Comparison of ENCODE assay signal across 11 mouse cellular contexts in genomic region chr9:50301722-50302121, GRCm38 (mm10). TPM values are rescaled to one million over a fixed set of nuclear protein-coding genes. Genes with fewer than 3 reads are reported as not detected.
A peak's percentile ranks its signal among the peaks of the same experiment; 100 is the strongest.
DNase-seq lines count a peak whose midpoint lies in the region; ATAC-seq lines count a peak whose summit lies in the region.
"Had no signal": no experiment of that assay in that cellular context is flagged by ENCODE, and none has a peak within 500 bp of the region (broad histone marks: within the 10 kb centered on the region; RNA-seq: fewer than 3 reads in every experiment).

No protein-coding gene starts in this region.

- DNase-seq in cerebellum, adult 9-11 months: peak; percentile 9
- DNase-seq in cerebellum, adult 8-10 months: no peak
- DNase-seq in midbrain, embryonic 11.5 days (ENCODE audit: low spot score, missing footprints): no peak
- DNase-seq in left cerebral cortex, adult 18-20 months (ENCODE audit: low spot score in 2 of 2): peak; percentile 34 to 64
- peak; percentile 86 for DNase-seq in telencephalon, adult 2 months (ENCODE audit: low read depth, low spot score)
- no peak for DNase-seq in kidney, postnatal 36 days

- no peaks in the 10 kb centered on the region for H3K36me3 ChIP-seq in midbrain, embryonic 16.5 days (ENCODE audit: control insufficient read depth, insufficient read depth, low read length)
- no peaks in the 10 kb centered on the region for H3K36me3 ChIP-seq in midbrain, embryonic 11.5 days (ENCODE audit: control insufficient read depth, insufficient read depth, low read length)
- H3K36me3 ChIP-seq: embryonic facial prominence, embryonic 13.5 days; heart, embryonic 15.5 days; limb, embryonic 15.5 days had no signal

- peak overlapping the region; percentile 72 for H3K27ac ChIP-seq in midbrain, embryonic 16.5 days (ENCODE audit: low read length)
- H3K27ac ChIP-seq in midbrain, embryonic 11.5 days (ENCODE audit: low read depth, low read length): no peak overlapping the region
- H3K27ac ChIP-seq: embryonic facial prominence, embryonic 13.5 days; heart, embryonic 15.5 days; limb, embryonic 15.5 days had no signal

- H3K4me1 ChIP-seq in midbrain, embryonic 16.5 days (ENCODE audit: control insufficient read depth, insufficient read depth, low read length): peaks cover 26% of the 10 kb centered on the region
- peaks cover 7% of the 10 kb centered on the region; the same call in 1 of the 2 replicates for H3K4me1 ChIP-seq in midbrain, embryonic 11.5 days (ENCODE audit: control insufficient read depth, insufficient read depth, low read length)

- H3K27me3 ChIP-seq in midbrain, embryonic 16.5 days (ENCODE audit: control insufficient read depth, insufficient read depth, low read depth, low read length): no peaks in the 10 kb centered on the region
- no peaks in the 10 kb centered on the region for H3K27me3 ChIP-seq in midbrain, embryonic 11.5 days (ENCODE audit: control insufficient read depth, insufficient read depth, low read length)
- H3K27me3 ChIP-seq: embryonic facial prominence, embryonic 13.5 days; heart, embryonic 15.5 days; limb, embryonic 15.5 days had no signal

- no peak overlapping the region for H3K9ac ChIP-seq in midbrain, embryonic 16.5 days (ENCODE audit: low read depth, low read length)
- no peak overlapping the region for H3K9ac ChIP-seq in midbrain, embryonic 11.5 days (ENCODE audit: low read length)
- H3K9ac ChIP-seq: embryonic facial prominence, embryonic 13.5 days; heart, embryonic 15.5 days; limb, embryonic 15.5 days had no signal

- no peaks in the 10 kb centered on the region for H3K9me3 ChIP-seq in midbrain, embryonic 16.5 days (replicated peaks; ENCODE audit: control insufficient read depth, low read length, poor library complexity, severe bottlenecking)
- H3K9me3 ChIP-seq in midbrain, embryonic 11.5 days (ENCODE audit: control insufficient read depth, low read length): no peaks in the 10 kb centered on the region
- H3K9me3 ChIP-seq: embryonic facial prominence, embryonic 13.5 days; heart, embryonic 15.5 days; limb, embryonic 15.5 days had no signal

- H3K4me2 ChIP-seq in midbrain, embryonic 16.5 days (ENCODE audit: low read length): no peak overlapping the region
- H3K4me2 ChIP-seq in midbrain, embryonic 11.5 days: no peak overlapping the region
- H3K4me2 ChIP-seq: embryonic facial prominence, embryonic 13.5 days; heart, embryonic 15.5 days; limb, embryonic 15.5 days had no signal

- ATAC-seq in midbrain, embryonic 16.5 days: peak; percentile 57; the same call in 1 of the 2 replicates
- no peak for ATAC-seq in midbrain, embryonic 11.5 days (ENCODE audit: low FRiP score)
- ATAC-seq in erythroid progenitor cell, adult 5-6 weeks (replicated peaks; ENCODE audit: low FRiP score, poor library complexity, severe bottlenecking): no peak

- H3K4me3 ChIP-seq in midbrain, embryonic 16.5 days (ENCODE audit: low read depth, low read length): no peak overlapping the region
- H3K4me3 ChIP-seq in midbrain, embryonic 11.5 days (ENCODE audit: low read depth, low read length): no peak overlapping the region
- H3K4me3 ChIP-seq: embryonic facial prominence, embryonic 13.5 days; heart, embryonic 15.5 days; limb, embryonic 15.5 days had no signal

RNA-seq across cellular contexts. Expression of gene Rpl10-ps3, which starts 43.0 kb away (rescaled TPM):
- 77.9 and 79.4 TPM in 2 replicates for polyA plus RNA-seq in midbrain, embryonic 16.5 days (2015; fragmentation: Nextera tagmentation; extraction: Ambion mirVana)
- 164 and 172 TPM in 2 replicates for polyA plus RNA-seq in midbrain, embryonic 11.5 days (2014; fragmentation: Nextera tagmentation; extraction: Ambion mirVana)
- 100 to 1,000 TPM; 362 to 376 TPM for total RNA-seq in left cerebral cortex, adult 18-20 months (2021)
- total RNA-seq in erythroid progenitor cell, adult 5-6 weeks (2015; ENCODE audit: low replicate concordance): 298 and 373 TPM in 2 replicates
- 23.1 and 103 TPM in 2 replicates for total RNA-seq in erythroid progenitor cell, adult 5-6 weeks (2017; ENCODE audit: low replicate concordance)

Comparison
In these comparisons a context has a peak if more than half of its experiments do, and no peak if none do; other contexts are left out.
1. DNase-seq: peak in cerebellum, adult 9-11 months (single experiment), left cerebral cortex, adult 18-20 months (2 of 2) and telencephalon, adult 2 months (single experiment); none in cerebellum, adult 8-10 months (single experiment), midbrain, embryonic 11.5 days (single experiment) and kidney, postnatal 36 days (0 of 2).